Mouse (Mus musculus) forebrain, embryonic 13.5 days (tissue): ENCODE results near the gene Hoxa2. TPM values are rescaled to one million over a fixed set of nuclear protein-coding genes. Genes with fewer than 3 reads are reported as not detected.
A peak's percentile ranks its signal among the peaks of the same experiment; 100 is the strongest.

Experiments used
- ATAC-seq: fragments of 200-750 bp; cut with Nextera tagmentation; 2 replicates; pipeline ENCODE4 v1.8.0; 2017
- H3K27ac ChIP-seq: fragments of 300-500 bp; sonication (generic); 2 replicates; pipeline ENCODE4 v1.5.1; 2015; ENCODE audit warnings: inconsistent platforms, mild to moderate bottlenecking, moderate library complexity
- H3K27me3 ChIP-seq: fragments of 300-500 bp; sonication (generic); 2 replicates; pipeline ENCODE4 v1.6.1; 2015; ENCODE audit warnings: mild to moderate bottlenecking, inconsistent platforms
- H3K36me3 ChIP-seq: fragments of 300-500 bp; sonication (generic); 2 replicates; pipeline ENCODE4 v1.6.1; 2015; ENCODE audit warnings: mild to moderate bottlenecking, inconsistent platforms; ENCODE audit not compliant: poor library complexity, severe bottlenecking
- H3K4me1 ChIP-seq: fragments of 300-500 bp; sonication (generic); 2 replicates; pipeline ENCODE4 v1.6.1; 2015; ENCODE audit warnings: inconsistent platforms
- H3K4me2 ChIP-seq: fragments of 300-500 bp; sonication (generic); 2 replicates; pipeline ENCODE4 v1.6.1; 2015; ENCODE audit warnings: inconsistent platforms, mild to moderate bottlenecking, moderate library complexity
- H3K4me3 ChIP-seq: fragments of 300-500 bp; sonication (generic); 2 replicates; pipeline ENCODE4 v1.5.1; 2015; ENCODE audit warnings: mild to moderate bottlenecking, inconsistent platforms
- H3K9ac ChIP-seq: fragments of 300-500 bp; sonication (generic); 2 replicates; pipeline ENCODE4 v1.6.1; 2015; ENCODE audit warnings: mild to moderate bottlenecking, inconsistent platforms
- H3K9me3 ChIP-seq: fragments of 300-500 bp; sonication (generic); replicated peaks from 2 replicates; pipeline ENCODE4 v1.6.1; 2016; ENCODE audit warnings: inconsistent platforms
- WGBS: fragments of 180-500 bp; shearing (Covaris S2); methylation state at CpG from one replicate; pipeline ENCODE4 v1.1.7; 2015; 5-methylcytosine and 5-hydroxymethylcytosine counted together
- polyA plus RNA-seq: library from polyadenylated mRNA; unstranded; fragments of >200 nt; fragmentation: Nextera tagmentation; extraction: Ambion mirVana; gene quantifications from 2 replicates; pipeline ENCODE4 v1.2.1, GENCODE M21; 2015

Gene Hoxa2
- polyA plus RNA-seq, 1 experiment from 2014 or later = not detected

GRCm38 (mm10) chr6:52206882-52207683, 42.5 kb upstream of the Hoxa2 start:
- Histone ChIP-seq H3K4me2 (no peak overlapping the region), H3K4me1 (peaks cover 18% of the 10 kb centered on the region), H3K9ac (no peak overlapping the region), H3K27ac (no peak overlapping the region), H3K36me3 (no peaks in the 10 kb centered on the region), H3K27me3 (peaks cover 100% of the 10 kb centered on the region), H3K9me3 (no peaks in the 10 kb centered on the region), H3K4me3 (no peak overlapping the region)
- WGBS = under 1% methylated on average over 4 of the region's 4 CpGs
- no peak for ATAC-seq

GRCm38 (mm10) chr6:52205638-52206621, 41.3 kb upstream of the Hoxa2 start:
- Histone ChIP-seq H3K27me3 (peaks cover 100% of the 10 kb centered on the region), H3K27ac (no peak overlapping the region), H3K9me3 (no peaks in the 10 kb centered on the region), H3K4me2 (no peak overlapping the region), H3K4me3 (no peak overlapping the region), H3K36me3 (no peaks in the 10 kb centered on the region), H3K9ac (no peak overlapping the region), H3K4me1 (peaks cover 18% of the 10 kb centered on the region)
- ATAC-seq = no peak
- 1% methylated on average over 55 of the region's 55 CpGs for WGBS

GRCm38 (mm10) chr6:52205221-52205620, 40.6 kb upstream of the Hoxa2 start:
- no peak overlapping the region for H3K4me3 ChIP-seq
- peaks cover 100% of the 10 kb centered on the region for H3K27me3 ChIP-seq
- H3K4me2 ChIP-seq = no peak overlapping the region
- no peaks in the 10 kb centered on the region for H3K9me3 ChIP-seq
- ATAC-seq = no peak
- no peaks in the 10 kb centered on the region for H3K36me3 ChIP-seq
- no peak overlapping the region for H3K9ac ChIP-seq
- H3K27ac ChIP-seq = no peak overlapping the region
- peaks cover 18% of the 10 kb centered on the region for H3K4me1 ChIP-seq
- 4% methylated on average over 14 of the region's 14 CpGs for WGBS

GRCm38 (mm10) chr6:52204050-52204752, 39.6 kb upstream of the Hoxa2 start, which contains the start of gene Hoxa5:
Gene Hoxa5 (minus strand): TSS chr6:52204587.
- no peaks in the 10 kb centered on the region for H3K9me3 ChIP-seq
- H3K4me1 ChIP-seq = peaks cover 18% of the 10 kb centered on the region
- peaks cover 100% of the 10 kb centered on the region for H3K27me3 ChIP-seq
- no peaks in the 10 kb centered on the region for H3K36me3 ChIP-seq
- no peak within 1 kb of the TSS for H3K9ac ChIP-seq
- under 1% methylated on average over 60 of the region's 65 CpGs for WGBS
- no peak within 1 kb of the TSS for H3K27ac ChIP-seq
- ATAC-seq = no peak
- H3K4me2 ChIP-seq = peak within 1 kb of the TSS; percentile 34
- peak within 1 kb of the TSS; percentile 16 for H3K4me3 ChIP-seq

GRCm38 (mm10) chr6:52203371-52204049, 38.9 kb upstream of the Hoxa2 start:
- H3K9ac ChIP-seq = no peak overlapping the region
- H3K9me3 ChIP-seq = no peaks in the 10 kb centered on the region
- H3K36me3 ChIP-seq = no peaks in the 10 kb centered on the region
- H3K4me3 ChIP-seq = peak overlapping the region; percentile 16
- H3K27ac ChIP-seq = no peak overlapping the region
- peak overlapping the region; percentile 34 for H3K4me2 ChIP-seq
- 0% methylated on average over 44 of the region's 46 CpGs for WGBS
- peaks cover 100% of the 10 kb centered on the region for H3K27me3 ChIP-seq
- no peak for ATAC-seq
- peaks cover 14% of the 10 kb centered on the region for H3K4me1 ChIP-seq

GRCm38 (mm10) chr6:52203121-52203370, 38.4 kb upstream of the Hoxa2 start:
- Histone ChIP-seq H3K9ac (no peak overlapping the region), H3K27ac (no peak overlapping the region), H3K4me2 (no peak overlapping the region)

GRCm38 (mm10) chr6:52202362-52203120, 37.9 kb upstream of the Hoxa2 start:
- Histone ChIP-seq H3K4me2 (no peak overlapping the region), H3K27ac (no peak overlapping the region), H3K4me1 (peaks cover 13% of the 10 kb centered on the region), H3K9ac (no peak overlapping the region), H3K27me3 (peaks cover 100% of the 10 kb centered on the region), H3K36me3 (no peaks in the 10 kb centered on the region), H3K9me3 (no peaks in the 10 kb centered on the region), H3K4me3 (no peak overlapping the region)
- 1% methylated on average over 22 of the region's 22 CpGs for WGBS
- no peak for ATAC-seq

More at GRCm38 (mm10) chr6:52203121-52203370, 38.4 kb upstream of the Hoxa2 start:
- Histone ChIP-seq H3K9me3 (no peaks in the 10 kb centered on the region), H3K27me3 (peaks cover 100% of the 10 kb centered on the region), H3K4me3 (no peak overlapping the region), H3K36me3 (no peaks in the 10 kb centered on the region), H3K4me1 (peaks cover 13% of the 10 kb centered on the region)
- under 1% methylated on average over 10 of the region's 10 CpGs for WGBS
- no peak for ATAC-seq

- ATAC-seq = no peak
- Histone ChIP-seq H3K4me2 (no peak overlapping the region), H3K4me1 (peaks cover 13% of the 10 kb centered on the region), H3K36me3 (no peaks in the 10 kb centered on the region), H3K9me3 (no peaks in the 10 kb centered on the region), H3K4me3 (no peak overlapping the region), H3K27ac (no peak overlapping the region), H3K9ac (no peak overlapping the region), H3K27me3 (peaks cover 100% of the 10 kb centered on the region)
- 4% methylated on average over 1 of the region's 1 CpGs for WGBS
These were observed 36.6 kb upstream of the Hoxa2 start for GRCm38 (mm10) chr6:52201269-52201668.

GRCm38 (mm10) chr6:52200751-52201250, 36.2 kb upstream of the Hoxa2 start:
- ATAC-seq = no peak
- Histone ChIP-seq H3K4me2 (no peak overlapping the region), H3K9ac (no peak overlapping the region), H3K4me3 (no peak overlapping the region), H3K9me3 (no peaks in the 10 kb centered on the region), H3K27me3 (peaks cover 100% of the 10 kb centered on the region), H3K36me3 (no peaks in the 10 kb centered on the region), H3K27ac (no peak overlapping the region), H3K4me1 (peaks cover 13% of the 10 kb centered on the region)
- WGBS = 5% methylated on average over 10 of the region's 10 CpGs

- ATAC-seq = no peak
- H3K36me3 ChIP-seq = no peaks in the 10 kb centered on the region
- H3K4me2 ChIP-seq = no peak overlapping the region
- peaks cover 13% of the 10 kb centered on the region for H3K4me1 ChIP-seq
- no peak overlapping the region for H3K4me3 ChIP-seq
- H3K27me3 ChIP-seq = peaks cover 100% of the 10 kb centered on the region
- no peak overlapping the region for H3K27ac ChIP-seq
- H3K9me3 ChIP-seq = no peaks in the 10 kb centered on the region
- WGBS = under 1% methylated on average over 30 of the region's 30 CpGs
- H3K9ac ChIP-seq = no peak overlapping the region
These were observed 35.6 kb upstream of the Hoxa2 start for GRCm38 (mm10) chr6:52200073-52200750.
